Mouse (Mus musculus): ENCODE results near the gene Tc2n. TPM values are rescaled to one million over a fixed set of nuclear protein-coding genes. Genes with fewer than 3 reads are reported as not detected.

Gene Tc2n
- total RNA-seq (2021), result under 1 TPM; 0.25 to 0.54 TPM
- long read RNA-seq, result 0 reads

- DNase-seq (ENCODE audit: low spot score in 2 of 2), result no peak
Observed at GRCm38 (mm10) chr12:101718054-101718754, at the start of gene Tc2n. TSS of gene Tc2n (minus strand) at chr12:101718523.

GRCm38 (mm10) chr12:101767306-101768053 is 49.2 kb upstream of the Tc2n start:
- no peak for DNase-seq (ENCODE audit: low spot score in 2 of 2)

GRCm38 (mm10) chr12:101766228-101766852 is 48.0 kb upstream of the Tc2n start:
- DNase-seq (ENCODE audit: low spot score in 2 of 2), result no peak

GRCm38 (mm10) chr12:101764870-101765269 is 46.5 kb upstream of the Tc2n start:
- DNase-seq (ENCODE audit: low spot score in 2 of 2), result no peak

- DNase-seq (ENCODE audit: low spot score in 2 of 2), result no peak
Observed at GRCm38 (mm10) chr12:101763065-101763464, 44.7 kb upstream of the Tc2n start.

- DNase-seq (ENCODE audit: low spot score in 2 of 2), result no peak
Observed at GRCm38 (mm10) chr12:101762054-101762453, 43.7 kb upstream of the Tc2n start.

- no peak for DNase-seq (ENCODE audit: low spot score in 2 of 2)
Observed at GRCm38 (mm10) chr12:101759440-101760045, 41.2 kb upstream of the Tc2n start.

GRCm38 (mm10) chr12:101758698-101759097 is 40.4 kb upstream of the Tc2n start:
- DNase-seq (ENCODE audit: low spot score in 2 of 2), result no peak

GRCm38 (mm10) chr12:101742375-101742774 is 24.1 kb upstream of the Tc2n start:
- no peak for DNase-seq (ENCODE audit: low spot score in 2 of 2)

- DNase-seq (ENCODE audit: low spot score in 2 of 2), result no peak
Observed at GRCm38 (mm10) chr12:101740486-101740885, 22.2 kb upstream of the Tc2n start.

GRCm38 (mm10) chr12:101740045-101740444 is 21.7 kb upstream of the Tc2n start:
- DNase-seq (ENCODE audit: low spot score in 2 of 2), result no peak

GRCm38 (mm10) chr12:101718755-101719150 is 430 bp upstream of the Tc2n start:
- no peak for DNase-seq (ENCODE audit: low spot score in 2 of 2)

GRCm38 (mm10) chr12:101699176-101699575 is 19.1 kb downstream of the Tc2n start:
- no peak for DNase-seq (ENCODE audit: low spot score in 2 of 2)

GRCm38 (mm10) chr12:101696521-101696920 is 21.8 kb downstream of the Tc2n start:
- DNase-seq (ENCODE audit: low spot score in 2 of 2), result no peak

- DNase-seq (ENCODE audit: low spot score in 2 of 2), result no peak
Observed at GRCm38 (mm10) chr12:101680538-101680937, 37.8 kb downstream of the Tc2n start.

- no peak for DNase-seq (ENCODE audit: low spot score in 2 of 2)
Observed at GRCm38 (mm10) chr12:101667502-101667901, 50.8 kb downstream of the Tc2n start.

GRCm38 (mm10) chr12:101633137-101633536 is 85.2 kb downstream of the Tc2n start:
- no peak for DNase-seq (ENCODE audit: low spot score in 2 of 2)

- peak in 1 of 2 experiments; percentile 4 for DNase-seq (ENCODE audit: low spot score in 2 of 2)
Observed at GRCm38 (mm10) chr12:101606622-101607021, 111.7 kb downstream of the Tc2n start.

Data from layer of hippocampus, adult 18-20 months (tissue).